Mouse (Mus musculus): Measurements from ENCODE around the gene Ddx54.

Gene Ddx54

GRCm38 (mm10) chr5:120582002-120582401 lies 30.5 kb upstream of the Ddx54 start:
- no peak for DNase-seq (ENCODE audit: low spot score)

GRCm38 (mm10) chr5:120583511-120583910 lies 29.0 kb upstream of the Ddx54 start:
- no peak for DNase-seq (ENCODE audit: low spot score)

- DNase-seq (ENCODE audit: low spot score) = no peak
These were observed 27.6 kb upstream of the Ddx54 start for GRCm38 (mm10) chr5:120584968-120585367.

- DNase-seq (ENCODE audit: low spot score) = peak; percentile 40
These were observed 25.6 kb upstream of the Ddx54 start for GRCm38 (mm10) chr5:120586741-120587615.

- no peak for DNase-seq (ENCODE audit: low spot score)
These were observed 25.0 kb upstream of the Ddx54 start for GRCm38 (mm10) chr5:120587616-120587926.

- no peak for DNase-seq (ENCODE audit: low spot score)
These were observed 24.5 kb upstream of the Ddx54 start for GRCm38 (mm10) chr5:120587940-120588568.

GRCm38 (mm10) chr5:120588569-120589094 lies 23.9 kb upstream of the Ddx54 start, which contains the start of the genes Tpcn1 and Iqcd:
Gene Tpcn1, minus strand, starts transcription at chr5:120588673.
Gene Iqcd, plus strand, starts transcription at chr5:120589016.
- DNase-seq (ENCODE audit: low spot score) = peak; percentile 100

- DNase-seq (ENCODE audit: low spot score) = no peak
These were observed 22.1 kb upstream of the Ddx54 start for GRCm38 (mm10) chr5:120590356-120591010.

- peak; percentile 46 for DNase-seq (ENCODE audit: low spot score)
These were observed 20.4 kb upstream of the Ddx54 start for GRCm38 (mm10) chr5:120592141-120592540.

GRCm38 (mm10) chr5:120594485-120594884 lies 18.1 kb upstream of the Ddx54 start:
- DNase-seq (ENCODE audit: low spot score) = no peak

- DNase-seq (ENCODE audit: low spot score) = no peak
These were observed 12.9 kb upstream of the Ddx54 start for GRCm38 (mm10) chr5:120599625-120600024.

- DNase-seq (ENCODE audit: low spot score) = peak; percentile 67
These were observed 11.4 kb upstream of the Ddx54 start for GRCm38 (mm10) chr5:120600946-120601668.

GRCm38 (mm10) chr5:120602210-120602609 lies 10.3 kb upstream of the Ddx54 start:
- DNase-seq (ENCODE audit: low spot score) = no peak

- DNase-seq (ENCODE audit: low spot score) = no peak
These were observed 9.0 kb upstream of the Ddx54 start for GRCm38 (mm10) chr5:120603515-120603914.

- DNase-seq (ENCODE audit: low spot score) = peak; percentile 93
These were observed 7.7 kb upstream of the Ddx54 start for GRCm38 (mm10) chr5:120604839-120605238.

- DNase-seq (ENCODE audit: low spot score) = no peak
These were observed 7.3 kb upstream of the Ddx54 start for GRCm38 (mm10) chr5:120605241-120605661.

- DNase-seq (ENCODE audit: low spot score) = peak; percentile 97
These were observed 6.9 kb upstream of the Ddx54 start for GRCm38 (mm10) chr5:120605688-120606087.

- no peak for DNase-seq (ENCODE audit: low spot score)
These were observed 5.8 kb upstream of the Ddx54 start for GRCm38 (mm10) chr5:120606590-120607200.

- no peak for DNase-seq (ENCODE audit: low spot score)
These were observed 5.2 kb upstream of the Ddx54 start for GRCm38 (mm10) chr5:120607335-120607734.

GRCm38 (mm10) chr5:120609246-120609775 lies 3.2 kb upstream of the Ddx54 start:
- no peak for DNase-seq (ENCODE audit: low spot score)

- no peak for DNase-seq (ENCODE audit: low spot score)
These were observed 1.6 kb upstream of the Ddx54 start for GRCm38 (mm10) chr5:120610906-120611305.

Data from embryo, embryonic 10.5 days (tissue).